Mouse (Mus musculus): Measurements from ENCODE around the gene Golph3l.
A peak's percentile ranks its signal among the peaks of the same experiment; 100 is the strongest.
"Not testable (repeated sequence)": the region's sequence is repeated elsewhere in the genome, so short reads cannot be mapped to it uniquely, and the experiment has no call there.

Gene Golph3l

DNA sequence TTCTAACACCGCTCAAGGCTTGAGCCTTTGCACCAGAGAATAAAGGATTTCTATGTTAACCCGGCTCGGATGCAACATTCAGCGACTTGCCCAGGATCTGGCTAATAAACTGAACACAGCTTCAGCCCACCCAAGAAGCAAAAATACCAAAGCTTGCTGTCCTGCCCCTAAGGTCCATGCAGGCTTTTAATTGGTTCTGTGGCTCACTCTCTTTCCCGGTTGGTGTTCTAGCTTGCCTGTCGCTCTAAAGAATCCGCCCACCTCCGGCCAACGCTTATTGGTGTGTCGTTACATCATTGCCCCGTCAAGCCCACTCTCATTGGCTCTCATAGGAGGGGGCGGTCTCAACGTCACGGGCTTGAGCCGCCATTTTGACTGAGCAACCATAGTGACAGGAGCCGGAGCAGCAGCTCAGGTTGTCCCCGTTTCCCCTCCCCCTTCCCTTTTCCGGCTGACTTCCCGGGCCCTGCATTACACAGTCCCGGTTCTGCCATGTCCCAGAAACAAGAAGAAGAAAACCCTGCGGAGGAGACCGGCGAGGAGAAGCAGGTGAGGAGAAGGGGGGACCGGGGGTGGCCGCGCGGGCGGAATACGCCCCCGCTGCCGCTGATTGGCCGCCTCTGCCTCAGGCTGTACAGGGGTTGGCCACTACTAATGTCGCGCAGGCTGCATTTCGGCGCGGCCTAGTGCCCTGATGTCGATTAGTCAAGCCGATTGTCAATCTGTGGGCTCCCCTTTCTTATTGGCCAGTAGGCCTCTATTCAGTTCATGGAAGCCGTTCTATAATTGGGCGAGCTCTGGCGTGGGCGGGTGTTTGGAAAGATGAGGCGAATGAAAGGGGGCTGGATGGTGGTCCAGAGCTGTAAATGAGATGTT, 36.1 kb downstream of the Golph3l start, which contains the start of gene Ensa:
Gene Ensa (plus strand): TSS at position 366 of the 876 bp plus-strand sequence.
- peak; percentile 94 for DNase-seq

DNA sequence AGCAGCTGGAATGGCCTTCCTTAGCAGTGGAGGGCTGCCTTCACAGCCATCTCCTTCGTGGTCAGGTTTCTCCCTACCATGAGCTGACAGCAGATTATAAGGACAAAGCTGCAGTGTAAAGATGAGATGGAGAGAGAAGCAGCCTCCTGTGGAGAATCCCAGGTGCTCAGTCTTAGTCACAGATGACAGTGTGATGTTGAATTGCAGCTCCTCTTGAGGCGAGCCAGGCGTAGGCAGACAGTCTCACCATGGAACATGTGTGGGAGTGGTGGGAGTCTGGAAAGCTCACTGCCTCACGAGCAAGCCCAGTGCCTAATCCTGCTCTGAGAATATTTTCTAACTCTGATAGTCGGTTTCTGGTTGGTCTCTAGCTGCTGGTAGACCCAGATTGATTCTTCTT, 39.0 kb downstream of the Golph3l start:
- no peak for DNase-seq

GRCm38 (mm10) chr3:95629755-95630154, 41.0 kb downstream of the Golph3l start:
- DNase-seq, result no peak

DNA sequence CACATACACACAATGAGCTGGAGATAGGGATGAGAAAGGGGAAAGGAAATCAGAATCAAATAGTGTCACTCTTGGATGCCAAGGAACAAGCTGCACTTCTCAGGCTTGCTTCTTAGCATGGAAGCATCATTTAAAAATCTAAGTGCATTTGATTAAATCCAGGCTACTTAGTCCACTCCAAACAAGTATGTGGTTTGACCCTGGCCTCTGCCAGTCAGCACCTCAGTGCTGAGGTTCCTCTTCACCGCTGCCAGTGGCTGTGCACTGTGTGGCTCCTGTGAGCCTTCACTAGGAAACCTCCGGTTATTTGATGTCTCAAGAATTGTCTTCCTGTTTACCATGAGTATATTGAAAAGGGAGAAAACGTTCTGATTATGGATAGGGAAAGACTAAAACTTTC, 42.1 kb downstream of the Golph3l start:
- no peak for DNase-seq

GRCm38 (mm10) chr3:95631304-95631703, 42.6 kb downstream of the Golph3l start:
- no peak for DNase-seq

DNA sequence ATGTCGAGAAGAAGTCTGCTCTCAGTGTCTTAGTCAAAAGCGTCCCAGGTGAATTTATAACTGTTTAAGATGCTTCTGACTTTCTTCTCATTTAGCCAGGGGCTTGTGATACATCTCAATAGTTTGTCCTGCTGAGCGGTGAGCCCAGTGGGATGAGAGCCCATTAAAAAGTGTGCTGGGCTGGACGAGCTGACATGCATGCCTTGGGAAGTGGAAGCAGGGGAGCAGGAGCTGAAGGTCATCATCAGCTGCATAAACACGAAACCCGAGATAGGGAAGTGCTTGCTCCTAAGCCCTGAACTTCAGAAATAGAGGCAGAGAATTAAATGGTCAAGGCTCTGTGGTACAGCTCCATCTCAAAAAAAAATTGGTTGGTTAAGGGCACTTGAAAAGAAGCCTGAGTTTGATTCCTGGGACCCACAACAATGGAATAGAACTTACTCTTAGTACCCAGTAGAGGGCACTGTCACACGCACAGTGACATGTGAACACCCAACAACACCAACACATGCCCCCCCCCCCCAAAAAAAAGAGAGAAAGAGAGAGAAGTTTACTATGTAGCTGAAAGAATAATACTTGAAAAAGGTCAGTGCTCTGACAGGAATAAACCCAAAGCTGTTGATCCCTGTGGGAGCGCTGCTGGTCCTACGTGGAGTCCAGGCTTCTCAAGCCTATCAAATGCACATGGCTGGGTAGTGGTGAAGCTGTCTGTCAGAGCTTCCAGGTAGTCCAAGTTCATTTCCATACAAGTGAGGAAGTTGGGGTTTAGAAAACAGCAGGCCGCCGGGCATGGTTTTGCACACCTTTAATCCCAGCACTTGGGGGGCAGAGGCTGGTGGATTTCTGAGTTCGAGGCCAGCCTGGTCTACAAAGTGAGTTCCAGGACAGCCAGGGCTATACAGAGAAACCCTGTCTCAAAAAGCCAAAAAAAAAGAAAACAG, 44.2 kb downstream of the Golph3l start:
- no peak for DNase-seq

- DNase-seq, result no peak
These were observed 46.9 kb downstream of the Golph3l start for GRCm38 (mm10) chr3:95635636-95636035.

DNA sequence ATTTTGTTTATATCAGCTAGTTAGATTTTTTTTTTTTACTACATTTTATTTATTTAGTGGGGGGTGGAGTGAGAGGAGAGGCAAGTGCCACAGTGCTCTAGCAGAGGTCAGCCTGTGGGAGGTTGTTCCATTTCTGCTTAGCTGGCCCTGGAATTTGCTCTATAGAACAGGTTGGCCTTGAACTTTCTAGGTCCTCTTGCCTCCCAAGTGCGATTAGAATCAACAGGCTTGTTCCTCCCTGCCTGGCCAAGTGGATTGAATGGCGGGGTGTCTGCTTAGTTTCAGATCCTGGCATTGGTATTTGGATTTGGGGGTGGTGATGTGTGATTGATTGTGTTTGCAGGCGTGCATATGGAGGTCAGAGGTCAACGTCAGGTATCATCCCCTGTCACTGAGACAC, 47.3 kb downstream of the Golph3l start:
- DNase-seq, result no peak

DNA sequence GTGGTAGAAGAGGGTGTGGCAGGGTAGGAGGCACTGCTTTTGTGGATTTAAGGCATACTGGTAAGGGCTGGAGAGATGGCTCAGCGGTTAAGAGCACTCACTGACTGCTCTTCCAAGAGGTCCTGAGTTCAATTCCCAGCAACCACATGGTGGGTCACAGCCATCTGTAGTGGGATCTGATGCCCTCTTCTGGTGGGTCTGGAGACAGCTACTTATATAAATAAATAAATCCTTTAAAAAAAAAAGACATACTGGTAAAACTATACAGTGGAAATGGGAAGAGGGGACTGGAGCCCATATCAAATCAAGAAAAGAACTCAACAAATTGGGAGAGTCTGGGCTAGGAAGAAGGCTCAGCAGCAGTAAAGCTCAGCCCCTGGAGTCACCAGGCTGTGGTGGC, 51.0 kb downstream of the Golph3l start:
- no peak for DNase-seq

- DNase-seq, result no peak
These were observed 54.4 kb downstream of the Golph3l start for GRCm38 (mm10) chr3:95643097-95643496.

GRCm38 (mm10) chr3:95645313-95646235, 56.8 kb downstream of the Golph3l start:
- peak; percentile 67 for DNase-seq

GRCm38 (mm10) chr3:95648016-95648415, 59.3 kb downstream of the Golph3l start:
- no peak for DNase-seq

DNA sequence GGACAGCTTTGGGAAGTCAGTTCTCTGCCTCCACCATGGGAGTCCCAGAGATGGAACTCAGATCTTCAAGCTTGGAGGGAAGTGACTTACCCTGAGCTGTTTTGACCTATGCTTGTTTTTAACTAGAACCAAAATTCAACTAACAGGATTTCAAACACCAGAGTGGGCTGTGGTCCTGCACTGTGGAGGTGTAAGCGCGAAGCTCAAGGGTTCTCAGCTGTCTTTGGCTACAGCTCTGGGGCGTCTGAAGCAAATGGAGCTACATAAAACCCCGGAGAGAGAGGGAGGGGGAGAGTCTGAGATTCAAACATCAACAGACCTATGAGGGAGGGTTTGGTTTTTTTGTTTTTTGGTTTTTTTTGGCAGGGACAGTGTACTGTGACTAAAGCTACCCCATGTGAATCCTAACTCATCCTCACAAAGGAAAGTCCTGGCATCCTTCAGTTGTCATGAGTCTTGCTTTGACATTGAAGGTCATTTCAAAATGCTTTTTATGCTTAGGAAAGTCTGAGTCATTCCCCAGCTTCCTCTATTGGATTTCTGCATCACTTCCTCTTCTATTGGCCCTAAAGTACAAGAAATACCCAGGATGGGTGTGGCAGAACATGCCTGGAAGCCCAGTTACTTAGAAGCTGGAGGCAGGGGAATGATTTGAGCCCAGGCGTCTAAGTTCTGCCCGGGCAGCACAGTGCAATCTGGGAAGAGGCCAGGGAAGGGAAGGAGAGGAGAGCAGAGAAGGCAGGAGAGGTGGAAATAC, 61.7 kb downstream of the Golph3l start:
- DNase-seq, result no peak

GRCm38 (mm10) chr3:95651033-95651373, 62.3 kb downstream of the Golph3l start:
- no peak for DNase-seq

DNA sequence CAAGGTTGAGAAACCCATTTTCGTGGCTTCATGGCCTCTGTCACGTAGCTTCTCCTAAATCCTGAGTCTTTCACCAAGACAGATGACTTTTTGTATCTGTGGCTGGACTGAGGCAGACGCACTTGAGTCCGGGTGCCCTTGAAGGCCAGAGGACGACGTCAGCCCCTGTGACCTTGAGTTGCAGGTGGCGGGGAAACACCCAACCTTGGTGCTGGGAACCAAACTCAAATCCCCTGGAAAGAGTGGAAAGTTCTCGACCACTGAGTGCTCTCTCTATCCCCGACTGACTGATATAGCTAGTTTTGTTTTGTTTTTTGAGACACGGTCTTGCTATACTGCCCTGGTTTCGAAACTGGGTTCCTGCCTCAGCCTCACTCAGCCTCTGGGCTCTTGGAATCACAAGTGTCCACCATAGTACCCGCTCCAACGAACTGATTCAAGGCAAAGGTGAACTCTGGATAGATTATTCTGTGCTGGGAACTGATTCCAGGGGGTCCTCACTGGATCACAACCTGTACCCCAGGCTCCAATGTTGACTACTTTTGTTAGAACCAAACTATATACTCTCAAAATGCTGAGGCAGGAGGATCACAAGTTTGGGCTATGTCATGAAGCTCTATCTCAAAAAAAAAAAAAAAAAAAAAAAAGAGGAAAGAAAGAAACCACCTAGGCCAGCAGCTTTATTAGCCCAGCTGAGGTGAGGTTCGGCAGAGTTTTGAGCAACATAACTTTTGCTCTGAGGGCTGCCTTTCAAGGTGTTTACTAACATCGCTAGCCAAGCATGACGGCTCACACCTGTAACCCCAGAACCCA, 62.9 kb downstream of the Golph3l start:
- no peak for DNase-seq

- DNase-seq, result peak; percentile 46
These were observed 63.6 kb downstream of the Golph3l start for GRCm38 (mm10) chr3:95652204-95652811.

DNA sequence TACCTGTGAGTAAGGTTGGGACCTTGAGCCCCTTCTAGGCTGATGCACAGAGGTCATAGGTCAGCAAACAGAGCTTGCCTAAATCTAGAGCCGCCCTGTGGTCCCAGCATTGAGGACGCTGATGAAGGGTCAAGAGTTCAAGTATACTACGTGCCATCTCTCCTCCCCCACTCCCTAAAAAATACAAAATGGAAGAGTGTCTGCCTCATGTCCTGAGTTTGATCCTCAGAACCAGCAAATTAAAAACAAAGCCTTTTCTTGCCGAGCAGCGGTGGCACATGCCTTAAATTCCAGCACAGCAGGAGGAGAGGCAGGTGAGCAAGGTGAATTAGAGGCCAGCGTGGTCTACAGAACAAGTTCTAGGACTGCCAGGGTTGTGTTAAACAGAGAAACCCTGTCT, 64.1 kb downstream of the Golph3l start:
- DNase-seq, result no peak

DNA sequence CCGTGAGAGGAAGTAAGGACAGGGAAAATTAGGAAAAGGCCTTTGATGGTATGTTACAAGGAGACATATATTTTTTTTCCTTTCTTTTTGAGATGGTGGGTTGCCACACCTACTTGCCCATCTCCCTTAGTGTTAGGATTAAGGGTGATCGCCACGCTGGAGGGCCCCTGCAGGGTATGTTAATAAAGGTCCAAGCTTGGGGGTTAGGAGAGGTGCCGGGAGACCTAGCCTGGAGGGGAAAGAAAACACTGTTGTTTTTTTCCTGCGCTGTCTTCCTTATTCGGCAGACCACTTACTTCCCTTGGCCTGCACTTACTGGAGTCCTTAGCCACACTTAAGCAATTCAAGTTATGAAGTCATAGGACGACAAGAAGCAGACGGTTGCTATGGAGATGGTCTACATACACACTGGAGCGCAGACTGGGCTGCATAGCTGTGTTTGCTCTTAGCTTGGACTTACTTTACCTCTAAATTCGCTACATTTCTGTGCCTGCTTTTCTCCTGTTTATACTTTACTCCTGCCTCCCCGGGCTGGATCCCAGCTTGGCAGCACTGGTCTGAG, 64.8 kb downstream of the Golph3l start:
- DNase-seq, result no peak

- DNase-seq, result not testable (repeated sequence)
These were observed 65.6 kb downstream of the Golph3l start for GRCm38 (mm10) chr3:95654371-95654770.

DNA sequence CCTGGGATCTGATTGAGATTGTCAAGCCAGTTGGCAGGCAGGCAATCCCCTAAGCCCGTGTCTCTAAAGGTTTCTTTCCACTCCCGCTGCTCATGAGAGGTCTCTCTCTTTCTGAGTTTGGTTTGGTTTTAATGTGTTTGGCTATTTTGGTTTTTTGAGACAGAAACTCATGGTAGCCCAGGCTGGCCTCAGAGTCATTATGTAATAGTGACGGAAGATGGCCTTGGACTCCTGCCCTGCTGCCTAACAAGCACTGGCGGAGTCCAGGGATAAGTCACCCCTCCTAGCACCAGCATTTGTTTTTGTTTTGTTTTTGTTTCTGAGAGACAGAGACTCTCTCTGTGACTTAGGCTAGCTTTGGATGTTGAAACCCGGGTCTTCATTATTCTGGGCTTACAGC, 66.7 kb downstream of the Golph3l start:
- DNase-seq, result no peak
